Mouse (Mus musculus) liver, embryonic 14.5 days (tissue): Measurements from ENCODE around the gene Plg.

Experiments
- CTCF ChIP-seq: IDR thresholded peaks from 2 replicates; pipeline ENCODE4 v1.5.1; 2016; ENCODE audit warnings: antibody characterized with exemption, low read depth, control low read depth
- EP300 ChIP-seq: IDR thresholded peaks from 2 replicates; pipeline ENCODE4 v1.6.1; 2016; ENCODE audit warnings: antibody characterized with exemption, low read depth

DNA sequence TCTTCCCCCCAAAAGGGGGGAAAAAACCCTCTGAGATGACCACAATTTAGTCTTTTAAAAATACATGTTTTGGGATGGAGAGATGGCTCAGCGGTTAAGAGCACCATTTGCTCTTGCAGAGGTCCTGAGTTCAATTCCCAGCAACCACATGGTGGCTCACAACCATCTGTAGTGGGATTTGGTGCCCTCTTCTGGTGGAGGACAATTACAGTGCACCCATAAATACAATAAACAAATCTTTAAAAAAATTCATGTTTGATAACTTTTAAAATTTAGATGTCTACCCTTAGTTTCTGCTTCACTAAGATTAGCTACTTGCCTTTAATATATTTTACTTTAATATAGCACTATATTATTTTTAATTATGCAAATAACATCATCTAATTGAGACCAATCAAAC lies 43.7 kb downstream of the Plg start:
- TF ChIP-seq CTCF (peak; percentile 34; the same call in 1 of the 2 replicates), EP300 (no peak)
